Mouse (Mus musculus) central nervous system, embryonic 14 days (tissue): Measurements from ENCODE around the gene Npr1. TPM values are rescaled to one million over a fixed set of nuclear protein-coding genes. Genes with fewer than 3 reads are reported as not detected.

Experiments used
- polyA plus RNA-seq: library from polyadenylated mRNA; depleted of rRNA; stranded (reverse); fragments of >200 nt; gene quantifications from 2 replicates; pipeline ENCODE4 v1.2.3, GENCODE M21; 2012; rRNA removed

The Npr1 gene
- 6.2 and 9.0 TPM in 2 replicates for polyA plus RNA-seq

DNA sequence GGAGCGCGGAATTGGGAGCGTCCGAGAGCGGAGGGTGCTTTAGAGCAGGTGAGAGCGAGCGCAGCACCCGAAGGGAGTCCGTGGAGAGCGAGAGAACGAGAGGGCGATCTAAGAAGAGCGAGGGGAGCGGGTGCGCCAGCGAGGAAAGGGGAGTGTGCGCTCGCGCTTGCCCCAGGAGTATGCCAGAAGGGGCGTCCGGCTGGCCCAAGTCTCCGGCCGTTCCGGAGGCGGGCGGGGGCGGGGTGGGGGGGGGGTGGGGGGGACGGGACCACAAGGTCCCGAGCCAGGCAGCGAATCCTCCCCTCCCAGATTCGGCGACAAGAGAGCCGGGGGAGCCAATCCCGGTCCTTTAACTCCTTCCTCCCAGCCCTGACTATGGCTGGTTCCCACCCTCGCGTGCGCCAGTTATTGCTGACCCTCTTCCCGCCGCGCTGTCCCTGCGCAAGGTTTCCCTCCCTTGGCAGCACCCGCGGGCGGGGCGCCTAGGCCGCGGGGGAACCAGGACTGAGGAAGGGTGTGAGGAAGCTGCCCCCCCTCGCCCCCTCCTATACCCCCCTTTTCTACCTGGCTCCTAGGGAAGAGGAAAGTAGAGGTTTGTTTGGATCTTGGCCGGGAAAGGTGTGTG lies at the start of gene Npr1:
Gene Npr1 (minus strand): TSS at position 181 of the 625 bp plus-strand sequence.

DNA sequence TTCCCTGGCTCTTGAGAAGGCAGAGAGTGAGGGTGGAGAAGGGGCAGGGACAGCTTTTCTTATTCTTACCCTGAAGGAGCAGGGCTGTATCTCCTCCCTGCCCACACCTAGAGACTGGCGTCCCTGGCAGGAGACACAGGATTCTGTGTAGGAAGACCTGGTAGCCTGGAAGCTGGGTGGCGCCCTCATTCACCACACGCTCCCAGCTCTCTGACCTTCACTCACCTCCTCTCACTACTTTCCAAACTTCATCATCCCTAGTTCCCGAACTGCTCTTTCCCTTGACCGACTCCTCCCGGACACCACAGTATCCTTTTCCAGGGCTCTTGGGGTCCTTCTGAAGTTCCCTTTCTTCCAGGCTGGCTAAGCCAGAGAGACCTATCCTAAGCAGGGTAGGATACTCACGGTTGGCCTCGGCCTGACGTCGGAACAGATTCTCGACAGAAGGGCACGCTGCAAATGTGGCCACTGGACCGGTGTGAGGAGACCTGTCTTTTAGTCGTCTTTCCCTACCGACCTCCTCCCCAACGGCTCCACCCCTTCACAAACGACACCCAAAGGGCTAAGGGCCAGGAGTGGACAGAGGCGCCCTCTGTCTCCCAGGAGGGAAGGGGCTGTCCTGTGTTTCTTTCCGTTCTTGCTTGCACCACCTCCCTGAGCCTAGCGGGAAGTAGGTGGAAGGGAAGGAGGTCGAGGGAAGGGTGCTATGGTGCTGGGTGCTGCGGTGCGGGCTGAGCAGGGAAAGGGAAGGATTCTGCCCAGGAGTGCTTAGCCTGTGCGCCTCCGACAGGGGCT lies 48.3 kb upstream of the Npr1 start, which contains the start of the genes S100a1 and S100a13:
Gene S100a1 (minus strand): TSS at position 597 of the 795 bp plus-strand sequence.
Gene S100a13 (plus strand): TSS at position 640 of the 795 bp plus-strand sequence.

DNA sequence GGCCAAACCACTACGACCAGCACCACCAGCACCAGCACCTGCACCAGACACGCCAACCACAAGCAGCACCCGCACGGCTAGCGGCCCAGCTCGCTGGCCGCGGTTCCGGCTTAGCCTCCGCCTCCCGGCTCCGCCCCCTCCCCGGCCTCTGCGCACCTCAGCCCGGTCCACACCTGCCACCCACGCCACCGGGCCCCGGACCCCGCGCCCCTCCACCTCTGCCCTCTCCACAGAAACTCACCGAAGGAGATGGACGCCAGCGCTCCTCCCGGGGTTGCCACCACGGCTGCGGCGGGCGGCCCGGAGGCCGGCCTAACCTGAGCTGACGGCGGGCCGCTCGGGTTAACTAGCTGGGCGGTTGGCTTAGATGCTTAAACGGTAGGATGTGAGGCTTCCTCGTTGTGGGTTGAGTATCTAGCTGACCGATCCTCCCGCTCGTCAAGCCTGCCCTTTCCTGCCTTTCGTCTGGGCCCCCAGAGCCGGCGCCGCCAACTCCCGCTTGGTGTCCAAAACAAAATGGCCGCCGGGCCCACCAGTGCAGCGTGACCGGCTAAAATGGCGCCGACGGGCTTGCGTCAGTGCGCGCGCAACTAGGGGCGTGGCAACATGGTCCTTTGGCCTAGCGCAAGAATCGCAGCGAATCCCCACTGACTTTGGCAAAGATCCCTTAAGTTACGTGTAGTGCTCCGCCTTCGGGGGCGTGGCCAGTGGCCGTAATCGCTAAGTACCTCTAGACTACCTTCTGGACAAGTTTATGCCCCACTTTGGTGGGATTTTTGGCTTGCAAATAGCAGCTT lies 43.5 kb upstream of the Npr1 start, which contains the start of gene Chtop:
Gene Chtop (minus strand): TSS at position 549 of the 797 bp plus-strand sequence.

DNA sequence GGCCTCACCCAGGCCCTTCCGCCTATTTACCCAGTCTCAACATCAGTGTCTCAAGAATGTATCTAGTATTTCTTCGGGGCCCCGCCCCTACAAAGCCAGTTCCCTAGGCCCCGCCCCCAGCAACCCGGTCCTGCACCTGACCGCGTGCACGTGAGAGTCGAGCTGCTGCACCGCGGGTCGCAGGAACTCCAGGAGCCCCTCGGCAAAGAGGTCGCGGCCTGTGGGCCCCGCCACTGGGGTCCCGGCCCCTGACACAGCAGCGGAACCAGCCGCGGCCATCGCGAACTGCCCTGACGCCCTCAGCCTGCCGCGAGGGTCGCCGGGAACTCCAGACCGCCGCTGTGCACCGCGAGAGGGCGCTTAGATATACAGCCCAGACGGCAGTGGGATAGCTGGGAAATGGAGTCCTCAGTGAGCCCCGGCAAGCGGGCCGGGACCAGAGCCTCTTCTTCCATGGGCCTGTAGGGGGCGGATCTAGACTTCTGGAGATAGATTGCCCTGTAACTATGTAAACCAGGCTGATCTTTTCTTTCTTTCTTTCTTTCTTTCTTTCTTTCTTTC lies 25.1 kb upstream of the Npr1 start, which contains the start of gene Snapin:
Gene Snapin (minus strand): TSS at position 338 of the 561 bp plus-strand sequence.

DNA sequence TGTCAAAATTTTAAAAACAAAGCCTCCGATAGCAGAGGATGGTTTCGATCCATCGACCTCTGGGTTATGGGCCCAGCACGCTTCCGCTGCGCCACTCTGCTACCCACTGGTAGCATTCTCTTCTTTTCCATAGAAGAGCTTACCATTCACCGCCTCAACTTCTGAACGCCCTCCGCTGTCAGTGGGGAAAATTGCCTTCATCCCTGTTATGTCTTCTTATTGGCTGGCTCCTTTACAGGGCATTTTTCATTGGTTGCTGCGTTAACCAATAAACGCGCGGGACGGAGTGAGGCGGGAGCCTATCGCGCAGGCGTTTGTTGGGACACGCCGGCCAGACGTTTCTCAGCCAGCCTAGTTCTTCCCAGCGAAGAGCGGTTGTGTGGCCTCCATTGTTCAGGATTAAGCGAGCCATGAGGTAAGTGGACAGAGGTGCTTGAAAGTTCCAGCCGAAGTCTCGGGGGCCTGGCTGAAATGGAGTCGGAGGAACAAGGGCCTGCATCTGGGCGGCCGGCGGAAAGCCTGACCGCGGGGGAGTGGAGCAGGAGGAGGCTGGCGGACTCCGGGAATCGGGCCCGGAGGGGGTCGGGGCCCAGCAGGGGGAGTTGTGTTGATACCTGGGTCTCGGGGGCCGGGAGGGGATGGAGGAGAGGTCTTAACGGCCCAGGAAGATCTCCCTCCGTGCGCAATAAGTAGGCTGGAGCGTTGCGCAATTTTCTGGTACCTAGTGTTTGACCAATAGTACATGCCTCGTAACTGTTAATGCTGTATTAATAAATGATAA lies 10.4 kb upstream of the Npr1 start, which contains the start of gene Ilf2:
Gene Ilf2 (plus strand): TSS at position 296 of the 781 bp plus-strand sequence.

DNA sequence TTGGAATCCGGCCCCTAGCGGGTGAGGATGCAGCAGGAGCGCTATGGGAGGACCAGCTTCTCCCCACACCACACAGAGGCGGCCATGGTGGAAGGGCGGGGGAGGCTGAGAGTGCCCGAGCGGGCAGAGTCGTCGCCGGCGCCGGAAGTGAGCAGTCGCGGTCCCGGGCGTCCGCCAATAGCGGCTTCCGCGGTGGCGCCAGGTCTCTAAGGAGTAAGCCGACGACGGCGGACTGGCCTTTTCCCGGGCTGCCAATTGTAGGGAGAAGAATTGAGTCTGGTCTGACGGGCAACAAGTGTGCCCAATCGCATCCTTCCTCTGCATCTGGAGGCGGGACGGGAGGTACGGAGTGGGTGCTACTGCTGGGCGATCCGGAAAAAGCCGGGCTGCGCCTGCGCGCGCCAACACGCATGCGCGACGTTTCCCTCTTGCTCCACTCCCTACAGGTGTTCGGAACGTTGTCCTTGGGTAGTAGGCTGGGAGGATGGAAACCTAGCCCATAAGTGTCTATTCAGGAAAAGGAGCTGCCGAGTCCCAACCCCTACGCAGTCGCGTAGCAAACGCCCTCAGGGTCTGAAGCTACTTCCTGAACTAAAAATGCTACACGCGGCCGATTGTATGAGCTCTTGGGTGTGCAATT lies 32.2 kb downstream of the Npr1 start, which contains the start of gene Ints3:
Gene Ints3 (minus strand): TSS at position 242 of the 640 bp plus-strand sequence.

Other genes starting within 250 kb of the Npr1 start
- gene Jtb, start 234.3 kb downstream of the Npr1 start, polyA plus RNA-seq, result 64.0 and 67.6 TPM in 2 replicates
- 2.2 and 2.9 TPM in 2 replicates for gene Creb3l4, start 222.4 kb downstream of the Npr1 start, polyA plus RNA-seq
- gene Slc39a1, start 217.7 kb downstream of the Npr1 start, polyA plus RNA-seq, result 27.4 and 33.3 TPM in 2 replicates
- gene Crtc2, start 211.7 kb downstream of the Npr1 start, polyA plus RNA-seq, result 62.1 and 70.6 TPM in 2 replicates
- gene Dennd4b, start 200.7 kb downstream of the Npr1 start, polyA plus RNA-seq, result 22.6 and 23.6 TPM in 2 replicates
- gene Gatad2b, start 172.7 kb downstream of the Npr1 start, polyA plus RNA-seq, result 31.6 and 35.4 TPM in 2 replicates
- gene Slc27a3, start 75.9 kb downstream of the Npr1 start, polyA plus RNA-seq, result 41.9 and 54.3 TPM in 2 replicates
- 54.7 and 56.2 TPM in 2 replicates for gene Ints3, start 32.2 kb downstream of the Npr1 start, polyA plus RNA-seq
- 195 and 228 TPM in 2 replicates for gene Ilf2, start 10.3 kb upstream of the Npr1 start, polyA plus RNA-seq
- gene Snapin, start 25.2 kb upstream of the Npr1 start, polyA plus RNA-seq, result 47.3 and 49.6 TPM in 2 replicates
- gene Chtop, start 43.6 kb upstream of the Npr1 start, polyA plus RNA-seq, result 202 and 231 TPM in 2 replicates
- 10.7 and 14.6 TPM in 2 replicates for gene S100a1, start 48.5 kb upstream of the Npr1 start, polyA plus RNA-seq
- gene S100a13, start 48.6 kb upstream of the Npr1 start, polyA plus RNA-seq, result 8.2 and 13.0 TPM in 2 replicates
- gene S100a14, start 61.0 kb upstream of the Npr1 start, polyA plus RNA-seq, result 0.18 and 4.9 TPM in 2 replicates
- gene S100a16, start 71.4 kb upstream of the Npr1 start, polyA plus RNA-seq, result 22.0 and 30.8 TPM in 2 replicates
- gene S100a3, start 94.7 kb upstream of the Npr1 start, polyA plus RNA-seq, result 0.45 and 0.63 TPM in 2 replicates
- not detected in 2 replicates for gene S100a2, start 124.4 kb upstream of the Npr1 start, polyA plus RNA-seq
- not detected in 2 replicates for gene Gm42674, start 136.0 kb upstream of the Npr1 start, polyA plus RNA-seq
- gene S100a4, start 137.9 kb upstream of the Npr1 start, polyA plus RNA-seq, result 2.1 and 5.3 TPM in 2 replicates
- not detected in 2 replicates for gene S100a5, start 142.7 kb upstream of the Npr1 start, polyA plus RNA-seq
- gene S100a6, start 147.0 kb upstream of the Npr1 start, polyA plus RNA-seq, result 19.4 and 33.6 TPM in 2 replicates
- gene S100a7a, start 188.2 kb upstream of the Npr1 start, polyA plus RNA-seq, result 0.09 and 0.14 TPM in 2 replicates
- 6.5 and 9.2 TPM in 2 replicates for gene S100a8, start 203.1 kb upstream of the Npr1 start, polyA plus RNA-seq
- 10.0 and 14.8 TPM in 2 replicates for gene S100a9, start 229.9 kb upstream of the Npr1 start, polyA plus RNA-seq